Mouse (Mus musculus): Measurements from ENCODE around the gene Tuba4a.

- TF ChIP-seq CTCF (conservative IDR thresholded peaks at IDR 0.05; ENCODE audit: low read length) (no peak), POU5F1 (IDR thresholded peaks at IDR 0.05; ENCODE audit: borderline replicate concordance, low read length) (no peak), NANOG (IDR thresholded peaks at IDR 0.05; ENCODE audit: borderline replicate concordance, low read length) (no peak)
These were observed 12.0 kb upstream of the Tuba4a start, which contains the start of gene A630095N17Rik for GRCm38 (mm10) chr1:75231664-75232152.

Data from E14TG2a.4 (cell line).